Mouse (Mus musculus) c-Kit-positive CD71-negative TER-119-negative erythroid progenitor cells, embryonic 14.5 days (primary cell): ENCODE results near the gene Plekhg3.

Experiments
- DNase-seq: peaks from one replicate; pipeline ENCODE4 v3.0.0-alpha.2; 2013; ENCODE audit warnings: low read depth

Plekhg3 gene

DNA sequence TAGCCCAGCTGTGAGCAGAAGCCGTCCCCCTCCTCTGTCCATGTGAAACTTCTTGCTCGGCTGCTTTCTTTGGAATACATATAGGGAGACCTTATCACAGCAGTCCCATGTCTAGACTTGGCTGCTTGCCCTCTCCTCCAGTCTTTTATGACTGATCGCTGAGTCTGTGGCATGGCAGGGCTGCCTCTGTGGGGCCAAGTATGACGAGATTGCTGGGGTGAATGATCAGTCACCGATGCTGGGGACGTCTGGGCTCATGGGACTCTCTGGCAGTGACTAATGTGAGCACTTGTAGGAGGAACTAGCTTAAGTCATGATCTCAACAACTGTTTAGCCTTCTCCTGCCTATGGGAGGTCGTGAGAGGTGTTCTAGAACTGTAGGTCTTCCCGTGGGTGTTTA lies 21.6 kb downstream of the Plekhg3 start:
- no peak for DNase-seq

DNA sequence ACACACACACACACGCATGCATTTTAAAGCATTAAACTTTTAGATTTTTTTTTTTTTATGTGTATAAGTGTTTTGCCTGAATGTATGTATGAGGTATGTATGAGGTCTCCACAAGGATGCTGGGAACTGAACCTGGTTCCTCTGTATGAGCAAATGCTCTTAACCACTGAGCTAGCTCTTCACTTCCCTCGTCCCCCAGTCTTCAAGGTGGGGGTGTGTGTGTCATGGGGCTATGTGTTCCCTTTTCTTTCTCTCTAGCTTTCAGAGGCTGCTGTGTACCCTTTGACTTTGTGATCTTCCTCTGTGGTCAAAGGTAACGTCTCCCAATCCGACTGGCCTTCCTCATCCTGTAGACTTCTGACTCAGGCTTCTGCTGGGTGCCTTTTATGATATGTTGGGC lies 22.3 kb downstream of the Plekhg3 start:
- no peak for DNase-seq

- DNase-seq: no peak
Measured at GRCm38 (mm10) chr12:76553917-76554316, 23.2 kb downstream of the Plekhg3 start.

GRCm38 (mm10) chr12:76554392-76554791 lies 23.7 kb downstream of the Plekhg3 start:
- no peak for DNase-seq

DNA sequence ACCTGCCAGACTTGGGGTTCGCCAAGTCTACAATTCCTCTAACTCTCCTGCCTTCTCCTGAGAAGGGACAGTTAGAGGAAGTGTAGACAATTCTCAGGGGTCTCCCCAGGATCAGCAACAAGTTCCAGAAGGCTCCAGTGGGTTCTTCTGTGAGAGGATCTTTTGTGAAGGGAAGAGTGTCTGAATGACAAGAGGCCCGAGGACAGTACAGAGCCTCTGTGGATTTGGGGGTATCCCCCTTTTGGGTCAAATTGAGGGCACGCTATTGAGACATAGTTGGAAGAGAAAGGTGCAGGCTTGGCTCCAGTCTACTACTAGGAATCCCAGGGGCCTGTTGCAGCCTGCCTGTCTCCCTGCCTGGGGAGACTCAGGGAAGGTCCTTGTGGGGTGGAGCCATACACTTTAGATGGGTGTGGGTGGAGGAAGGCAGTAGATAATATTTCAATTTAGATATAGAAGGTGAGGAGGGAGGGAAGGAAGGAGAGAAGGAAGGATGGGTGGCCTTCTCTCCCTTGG lies 24.2 kb downstream of the Plekhg3 start:
- no peak for DNase-seq

DNA sequence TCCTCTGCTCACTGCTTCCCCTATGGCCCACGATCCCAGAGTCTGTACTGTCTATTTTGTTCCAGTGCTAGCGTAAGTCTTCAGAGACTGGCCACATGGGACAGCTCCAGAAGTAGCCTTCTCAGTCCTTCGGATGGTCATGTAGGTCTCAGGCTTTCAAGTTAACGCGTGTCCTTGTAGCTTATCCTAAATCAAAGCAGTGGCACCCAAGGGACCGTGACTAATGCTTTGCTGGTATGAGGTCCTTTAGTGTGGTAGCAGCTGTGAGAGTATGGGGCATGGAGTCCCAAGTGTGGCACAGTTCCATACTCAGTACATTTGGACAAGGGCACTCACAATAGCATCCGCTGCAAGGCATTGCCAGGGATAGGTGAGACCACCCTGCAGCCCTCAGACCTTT lies 25.5 kb downstream of the Plekhg3 start:
- DNase-seq: no peak

GRCm38 (mm10) chr12:76556745-76557389 lies 26.2 kb downstream of the Plekhg3 start:
- no peak for DNase-seq

GRCm38 (mm10) chr12:76558206-76558605 lies 27.5 kb downstream of the Plekhg3 start:
- DNase-seq: no peak

GRCm38 (mm10) chr12:76562196-76562595 lies 31.5 kb downstream of the Plekhg3 start:
- no peak for DNase-seq

- no peak for DNase-seq
Measured at GRCm38 (mm10) chr12:76566284-76566683, 35.6 kb downstream of the Plekhg3 start.

GRCm38 (mm10) chr12:76570221-76570940 lies 39.7 kb downstream of the Plekhg3 start:
- no peak for DNase-seq

- DNase-seq: no peak
Measured at GRCm38 (mm10) chr12:76571266-76571665, 40.6 kb downstream of the Plekhg3 start.

GRCm38 (mm10) chr12:76572261-76573251 lies 41.9 kb downstream of the Plekhg3 start:
- no peak for DNase-seq

- no peak for DNase-seq
Measured at GRCm38 (mm10) chr12:76573381-76573780, 42.7 kb downstream of the Plekhg3 start.

DNA sequence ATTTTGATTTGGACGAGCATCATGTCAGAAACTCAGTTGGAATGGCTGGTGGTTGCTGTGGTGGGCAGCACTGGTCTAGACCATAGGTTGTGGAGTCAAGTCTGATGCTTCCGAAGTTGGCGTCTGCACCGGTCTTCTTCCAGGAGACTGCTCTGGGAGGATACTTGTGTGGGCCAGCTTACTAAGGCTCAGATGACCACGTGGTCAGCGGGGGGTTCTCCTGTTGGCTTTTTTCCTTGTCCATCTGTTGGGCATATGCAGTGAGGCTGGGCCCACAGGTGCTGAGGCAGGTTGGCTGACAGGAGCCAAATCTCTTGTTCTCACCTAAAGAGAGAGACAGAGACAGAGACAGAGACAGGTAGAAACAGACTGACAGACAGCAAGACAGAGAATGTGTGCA lies 44.1 kb downstream of the Plekhg3 start:
- DNase-seq: no peak

DNA sequence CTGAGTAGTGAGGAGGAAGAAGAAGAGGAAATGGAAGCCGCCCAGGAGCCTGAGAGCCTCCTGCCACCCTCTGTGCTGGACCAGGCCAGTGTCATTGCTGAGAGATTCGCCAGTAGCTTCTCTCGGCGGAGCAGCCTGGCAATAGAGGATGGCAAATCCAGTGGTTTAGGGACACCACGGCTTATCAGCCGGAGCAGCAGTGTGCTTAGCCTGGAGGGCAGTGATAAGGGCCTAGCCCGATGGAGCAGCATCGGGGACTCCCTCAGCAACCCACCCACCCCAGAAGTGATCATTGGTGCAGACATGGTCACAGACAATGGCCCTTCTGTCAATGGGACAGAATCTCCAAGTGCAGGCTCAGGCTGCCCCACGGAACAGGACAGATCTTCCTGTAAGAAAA lies 45.4 kb downstream of the Plekhg3 start:
- DNase-seq: no peak

DNA sequence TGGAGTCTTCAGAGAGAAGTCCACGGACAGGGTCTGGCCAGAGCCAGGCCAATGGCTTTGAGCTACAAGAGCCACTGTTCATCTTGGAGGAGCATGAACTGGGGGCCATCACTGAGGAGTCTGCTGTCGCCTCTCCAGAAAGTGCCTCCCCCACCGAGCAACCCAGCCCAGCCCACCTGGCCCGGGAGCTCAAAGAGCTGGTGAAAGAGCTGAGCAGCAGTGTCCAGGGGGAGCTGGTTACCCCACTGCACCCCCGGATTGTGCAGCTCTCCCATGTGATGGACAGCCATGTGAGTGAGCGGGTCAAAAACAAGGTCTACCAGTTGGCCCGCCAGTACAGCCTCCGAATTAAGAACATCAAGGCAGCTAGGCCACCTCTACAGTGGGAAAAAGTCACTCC lies 46.1 kb downstream of the Plekhg3 start:
- DNase-seq: no peak

- no peak for DNase-seq
Measured at GRCm38 (mm10) chr12:76577858-76578257, 47.2 kb downstream of the Plekhg3 start.

GRCm38 (mm10) chr12:76578465-76578864 lies 47.8 kb downstream of the Plekhg3 start:
- no peak for DNase-seq

- no peak for DNase-seq
Measured at GRCm38 (mm10) chr12:76579806-76580205, 49.1 kb downstream of the Plekhg3 start.

DNA sequence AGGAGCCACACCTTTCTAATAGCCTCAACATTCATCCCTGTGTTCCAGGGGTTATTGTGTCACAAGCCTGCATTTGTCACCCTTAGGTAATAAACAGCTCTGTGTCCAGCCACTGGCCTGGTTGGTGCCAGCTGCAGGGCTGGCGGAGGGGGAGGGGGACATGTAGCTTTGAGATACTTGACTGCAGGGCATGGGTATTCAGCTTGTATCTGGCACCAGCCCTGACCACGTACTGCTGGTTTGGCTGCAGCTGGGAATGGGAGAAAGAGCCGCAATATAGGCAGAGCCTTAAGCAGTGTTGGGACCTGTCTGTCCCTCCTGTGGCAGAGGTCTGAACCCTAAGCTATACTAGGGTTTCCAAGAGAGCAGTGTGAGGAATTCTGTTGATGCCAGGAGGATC lies 51.4 kb downstream of the Plekhg3 start:
- DNase-seq: no peak

DNA sequence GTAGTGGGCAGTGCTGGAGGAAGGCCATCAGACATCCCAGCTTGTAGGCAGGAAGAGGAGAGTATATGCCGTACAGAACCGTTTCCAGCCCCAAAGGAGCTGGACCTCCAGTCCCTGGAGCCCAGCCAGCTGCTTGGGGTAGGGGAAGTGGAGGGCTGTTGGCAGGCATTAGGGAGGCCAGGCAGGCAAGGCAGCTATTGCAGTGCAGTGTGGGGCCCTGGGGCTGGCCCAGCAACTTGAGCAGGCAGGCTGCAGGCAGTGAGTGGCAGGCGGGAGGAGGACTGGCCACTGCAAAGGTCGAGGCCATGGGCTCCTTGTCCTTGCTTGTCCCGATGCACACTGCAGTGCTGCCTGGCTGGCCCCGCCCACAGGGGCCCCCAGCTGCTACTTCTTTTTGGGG lies 52.1 kb downstream of the Plekhg3 start:
- DNase-seq: no peak
